Mouse (Mus musculus) kidney, adult 9 months (tissue): ENCODE measurements around the gene Pde10a.

Experiments used
- DNase-seq: peaks from one replicate; pipeline ENCODE4 v3.0.0; 2022

The Pde10a gene

DNA sequence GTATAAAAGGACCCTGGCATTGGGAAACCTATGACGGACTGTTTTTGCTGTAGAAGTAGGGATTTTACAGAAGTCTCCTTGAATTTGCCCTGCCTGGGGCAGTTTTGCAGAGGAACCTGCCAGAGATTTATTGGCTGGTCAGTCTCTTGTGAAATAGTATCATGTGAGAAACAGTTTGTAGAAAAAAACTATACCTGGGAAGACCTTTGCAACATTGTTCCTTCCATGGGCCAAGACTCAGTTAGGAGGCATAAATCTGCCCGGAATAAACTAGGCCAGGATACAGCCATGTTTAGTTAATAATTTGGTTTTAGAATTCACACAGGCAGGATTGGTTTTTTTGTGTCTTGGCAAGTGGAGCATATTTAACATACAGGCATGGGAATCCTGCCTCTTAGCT is 458.4 kb downstream of the Pde10a start:
- no peak for DNase-seq

DNA sequence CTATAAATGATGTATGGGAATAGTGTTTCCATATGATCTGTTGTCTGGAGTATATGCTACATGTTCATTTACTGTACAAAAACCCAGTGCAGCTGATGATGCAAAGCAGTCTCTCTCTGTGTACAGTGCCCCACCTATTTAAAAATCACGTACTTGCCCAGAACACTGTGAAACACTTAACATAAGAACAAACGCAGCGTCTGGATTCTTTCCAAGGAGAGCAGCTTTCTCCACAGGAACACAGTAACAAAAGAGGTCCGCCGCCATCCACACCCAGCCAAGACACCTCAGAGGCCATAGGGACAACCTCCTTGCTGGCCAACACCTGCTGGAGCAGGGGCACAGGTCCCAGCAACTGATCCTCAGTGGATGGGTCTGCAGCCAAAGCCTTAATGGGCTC is 460.5 kb downstream of the Pde10a start:
- no peak for DNase-seq

DNA sequence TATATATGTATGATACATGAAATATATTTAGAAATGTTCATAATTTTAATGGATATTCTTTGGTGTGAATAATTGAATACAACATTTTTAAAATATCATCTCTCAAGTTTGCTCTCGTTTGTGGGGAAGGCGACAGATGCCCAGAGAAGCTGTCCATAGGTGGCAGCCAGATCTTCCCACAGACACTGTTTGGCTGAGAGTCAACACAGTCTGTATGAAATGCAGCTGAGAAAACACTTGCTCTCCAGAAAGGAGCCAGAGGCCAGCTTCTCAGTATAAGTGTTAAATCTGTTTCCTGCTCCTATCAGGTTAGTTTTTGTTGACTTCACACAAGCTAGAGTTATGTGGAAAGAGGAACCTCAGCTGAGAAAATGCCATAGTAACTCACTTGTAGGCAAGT is 461.4 kb downstream of the Pde10a start:
- no peak for DNase-seq

DNA sequence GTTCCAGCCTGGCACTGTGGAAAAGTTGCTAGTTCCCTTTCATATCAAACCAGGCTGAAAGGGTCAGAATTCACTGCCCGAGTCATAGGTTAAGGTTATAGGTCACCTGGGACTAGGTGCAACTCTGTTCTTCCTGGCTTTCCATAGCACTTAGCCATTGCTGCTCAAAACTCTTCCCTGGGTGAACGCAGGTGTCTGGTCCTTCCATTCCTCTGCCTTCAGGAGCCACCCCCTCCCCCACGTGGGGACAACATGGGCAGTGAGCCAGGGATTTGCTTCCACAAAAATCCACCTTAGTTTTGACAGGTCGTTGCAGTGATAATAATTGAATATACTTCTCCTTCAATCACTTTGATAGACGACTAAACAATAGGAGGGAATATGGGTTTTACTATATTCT is 462.2 kb downstream of the Pde10a start:
- no peak for DNase-seq

DNA sequence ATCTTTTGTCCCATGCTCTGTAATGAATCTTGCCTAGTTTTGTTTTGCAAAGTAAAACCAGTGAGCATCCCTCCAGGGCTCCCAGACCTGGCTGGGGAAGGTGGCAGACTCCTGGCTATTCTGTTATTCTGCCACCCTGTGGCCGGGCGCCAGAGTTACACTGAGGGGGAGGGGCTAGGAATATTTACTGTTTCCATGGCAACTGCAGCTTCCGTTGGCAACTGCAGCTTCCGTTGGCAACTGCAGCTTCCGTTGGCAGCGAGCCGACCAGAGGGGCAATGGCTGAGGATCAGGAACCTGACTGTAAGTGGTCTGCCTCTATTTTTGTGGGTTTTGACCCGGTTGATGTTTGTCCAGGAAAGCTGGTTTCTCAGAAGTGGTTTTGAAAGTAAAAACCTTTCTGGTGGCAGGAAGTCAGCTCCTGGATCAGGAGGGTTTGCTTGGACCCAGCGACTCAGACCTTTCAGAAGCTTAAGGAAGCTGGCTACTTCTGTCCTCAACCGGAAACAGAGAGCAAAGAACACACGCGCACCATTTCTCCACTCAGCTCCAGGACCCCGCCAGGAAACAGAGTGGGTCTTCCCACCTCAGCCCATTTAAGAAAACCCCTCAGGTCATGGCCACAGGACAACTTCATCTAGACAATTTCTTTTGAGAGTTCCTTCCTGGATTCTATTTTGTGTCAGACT is 463.1 kb downstream of the Pde10a start, which contains the start of gene 1700010I14Rik:
TSS of gene 1700010I14Rik (plus strand) at position 215 of the 689 bp plus-strand sequence.
- DNase-seq: peak; percentile 94

DNA sequence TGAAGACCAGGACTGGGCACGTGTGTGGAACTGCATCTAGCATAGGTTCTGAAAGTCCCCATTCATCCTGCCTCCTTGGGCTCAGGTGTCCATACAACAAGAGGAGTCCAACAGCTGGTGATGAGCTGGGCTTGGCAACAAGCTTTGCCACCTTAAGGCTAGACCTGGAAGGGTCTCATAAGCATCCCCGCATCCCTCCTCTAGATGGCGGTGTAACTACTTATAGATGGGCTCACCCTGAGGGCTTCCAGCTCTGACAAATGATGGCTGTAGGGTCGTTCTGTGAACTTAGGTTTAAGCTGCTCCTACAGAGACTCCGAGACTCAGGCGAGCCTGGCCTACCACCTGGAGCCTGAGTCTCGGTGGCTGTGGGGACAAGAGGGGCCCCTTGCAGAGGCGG is 466.0 kb downstream of the Pde10a start:
- DNase-seq: no peak

DNA sequence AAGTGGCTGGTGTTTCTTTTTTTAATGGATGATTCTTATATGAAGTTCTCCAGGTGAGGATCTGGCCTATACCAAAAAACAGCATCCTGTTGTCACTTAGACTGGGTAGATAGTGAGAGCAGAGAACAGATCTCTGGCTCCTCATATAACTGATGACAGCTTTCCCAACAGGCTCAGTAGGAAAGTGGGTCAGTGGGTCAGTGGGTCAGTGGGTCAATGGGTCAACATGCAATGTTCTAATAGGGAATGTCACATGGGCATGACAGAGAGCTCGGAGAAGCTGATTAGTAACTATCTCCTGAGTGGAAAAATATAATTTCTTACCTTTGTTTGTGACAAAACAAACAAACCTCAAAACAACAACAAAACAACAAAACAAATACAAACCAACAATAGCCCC is 470.2 kb downstream of the Pde10a start:
- peak; percentile 39 for DNase-seq

DNA sequence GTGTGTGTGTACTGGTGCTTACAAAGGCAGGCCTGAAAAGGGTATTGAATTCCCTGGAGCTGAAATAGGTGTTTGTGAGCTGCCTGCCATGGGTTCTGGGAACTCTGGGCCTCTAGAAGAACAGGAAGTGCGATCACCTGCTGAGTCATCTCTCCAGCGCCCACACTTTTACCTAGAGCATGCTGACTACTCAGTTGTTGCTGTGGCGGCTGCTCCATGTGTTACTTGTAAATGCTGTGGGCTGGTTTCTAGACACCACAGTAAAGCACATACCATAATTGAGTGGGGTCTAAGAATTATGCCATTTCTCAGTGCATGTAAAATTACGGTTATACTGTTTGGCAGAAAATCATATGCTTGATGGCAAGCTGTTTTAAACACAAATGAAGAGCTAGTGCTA is 477.3 kb downstream of the Pde10a start:
- DNase-seq: no peak

DNA sequence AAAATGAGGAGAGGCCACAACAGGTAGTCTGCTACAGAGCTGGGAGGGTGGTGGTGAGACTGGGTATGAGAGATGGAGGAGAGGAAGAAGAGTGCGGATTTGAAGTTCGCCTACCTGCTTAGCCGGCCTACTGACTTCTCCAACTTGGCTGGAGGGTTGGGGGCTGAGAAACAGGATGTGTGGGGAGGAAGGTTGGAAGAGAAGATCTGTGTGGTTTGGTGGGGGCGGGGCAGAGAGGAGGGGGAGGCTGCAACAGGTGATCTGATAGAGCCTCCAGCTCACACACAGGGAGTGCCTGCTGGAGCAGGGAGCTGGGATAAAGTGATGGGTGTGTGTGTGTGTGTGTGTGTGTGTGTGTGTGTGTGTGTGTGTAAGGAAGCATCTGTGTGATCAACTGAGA is 479.3 kb downstream of the Pde10a start:
- no peak for DNase-seq

DNA sequence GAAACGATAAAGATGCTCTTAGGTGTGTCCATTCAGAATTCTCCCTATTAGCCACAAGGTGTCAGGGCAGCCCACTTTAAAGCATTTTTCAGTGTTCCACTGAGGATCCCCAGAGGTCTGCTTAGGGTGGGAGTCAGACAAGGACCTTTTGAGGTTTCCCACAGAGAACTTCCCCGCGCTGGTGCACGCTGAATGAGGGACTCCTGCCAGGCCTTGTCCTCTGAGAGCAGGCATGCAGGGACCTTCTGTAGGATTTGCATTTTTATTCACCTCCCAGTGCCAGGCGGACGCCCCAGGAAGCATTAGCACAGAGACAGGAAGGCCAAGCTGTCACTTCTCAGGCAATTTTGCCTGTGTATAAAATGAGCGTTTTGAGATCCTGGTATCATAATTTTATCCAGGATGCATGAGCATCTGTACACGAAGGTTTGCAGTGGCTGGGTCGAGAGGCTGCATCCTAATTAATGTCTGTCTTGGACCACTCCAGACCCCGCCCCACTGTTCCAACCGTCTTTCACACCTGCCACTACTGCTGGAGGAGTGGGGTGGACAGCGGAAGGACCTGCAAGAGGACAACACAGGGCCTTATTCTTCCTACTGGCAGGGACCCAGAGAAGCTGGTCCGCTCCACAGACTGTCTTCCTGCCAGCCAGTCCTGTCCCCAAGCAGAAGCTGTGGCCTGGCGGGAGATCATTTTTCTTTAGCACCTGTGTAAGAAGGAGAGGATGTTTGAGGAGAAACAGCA is 498.2 kb downstream of the Pde10a start:
- no peak for DNase-seq

DNA sequence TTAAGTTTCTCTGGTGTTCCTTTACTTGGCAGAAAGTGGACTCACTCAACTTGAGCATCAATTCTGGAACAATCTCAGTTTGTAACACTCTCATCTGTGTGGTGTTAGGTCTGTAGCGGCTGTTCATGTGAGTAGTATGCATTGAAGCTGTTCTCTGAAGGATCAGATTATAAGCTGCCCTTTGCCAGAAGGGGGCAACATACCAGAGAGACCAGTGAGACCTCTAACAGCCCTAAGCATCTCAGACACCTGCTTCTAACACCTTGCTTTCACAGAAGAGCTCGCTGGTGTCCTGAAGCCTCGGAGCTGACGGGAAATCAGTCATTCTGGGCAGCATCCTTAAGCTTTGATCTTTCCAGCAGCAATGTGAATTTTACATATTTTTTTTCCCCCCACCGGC is 505.0 kb downstream of the Pde10a start:
- DNase-seq: no peak

DNA sequence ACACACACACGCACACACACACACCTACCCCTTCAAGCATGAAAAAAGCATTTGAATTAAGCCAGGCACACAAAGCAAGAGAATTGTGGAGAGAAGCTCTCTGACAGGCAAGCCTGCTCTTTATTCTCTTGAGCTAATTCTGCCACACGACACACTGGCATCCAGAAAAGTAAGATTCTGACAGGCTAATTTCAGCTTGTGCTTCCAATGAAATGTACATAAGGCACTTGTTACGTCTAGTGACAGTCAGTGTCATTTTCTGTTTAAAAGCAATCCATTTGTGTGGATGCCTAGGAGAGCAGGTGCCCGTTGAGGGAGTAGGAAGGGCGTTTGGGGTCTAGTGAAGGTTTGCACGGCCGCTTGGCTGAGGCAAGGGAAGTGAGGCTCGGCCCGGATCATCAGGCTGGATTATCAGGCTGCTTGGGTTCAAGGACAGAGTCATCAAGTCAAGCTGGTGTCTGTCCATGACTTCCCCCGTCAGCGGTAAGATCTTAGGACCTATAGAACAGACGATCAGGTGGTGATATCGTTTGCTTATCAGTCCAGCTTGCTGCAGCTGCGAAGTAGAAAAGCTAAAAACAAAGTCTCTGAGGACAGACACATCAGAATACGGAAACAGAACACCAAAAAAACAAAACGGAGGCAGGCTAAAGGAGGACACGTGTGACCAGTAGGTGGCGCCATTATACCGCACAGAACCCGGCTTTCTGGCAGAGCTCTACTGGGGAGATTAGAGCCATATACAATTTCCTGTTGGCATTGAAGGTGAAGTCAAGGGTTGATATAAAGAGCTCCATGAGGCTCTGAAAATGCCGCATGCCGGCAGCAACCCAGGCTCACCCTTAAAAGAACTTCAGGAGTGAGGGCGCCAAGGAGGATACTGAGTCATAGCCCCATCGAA is 506.3 kb downstream of the Pde10a start:
- DNase-seq: peak; percentile 62

DNA sequence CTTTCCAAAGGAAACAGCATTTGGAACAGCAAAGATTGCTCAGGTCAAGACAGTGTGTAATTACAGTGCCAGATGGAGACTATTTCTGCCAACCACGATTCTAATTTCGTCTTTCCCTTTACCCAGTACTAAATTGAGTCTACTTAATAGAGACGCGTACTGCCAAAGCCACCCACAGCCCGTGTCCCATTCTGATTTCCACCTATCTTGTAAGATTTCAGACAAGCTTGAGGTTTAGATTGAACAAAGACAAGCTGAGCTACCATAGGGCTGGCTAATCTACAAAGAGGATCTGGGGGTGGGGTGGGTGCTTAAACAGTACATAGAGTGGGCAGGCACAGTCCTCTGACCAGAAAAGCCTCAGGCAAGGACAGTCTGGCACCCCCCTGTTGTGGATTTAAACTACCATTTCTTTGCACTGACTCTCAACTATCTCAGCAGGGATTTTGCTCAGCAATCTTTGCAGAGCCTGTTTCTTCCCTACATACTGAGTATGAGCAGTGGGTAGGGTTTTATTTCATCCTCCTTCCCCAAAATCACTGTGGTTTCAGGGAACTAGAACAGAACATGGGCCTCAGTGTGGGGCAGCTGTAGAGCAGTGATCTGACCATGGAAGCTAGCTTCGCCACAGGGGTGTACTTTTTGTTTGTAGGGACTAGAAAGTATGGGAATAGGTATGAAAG is 507.3 kb downstream of the Pde10a start:
- no peak for DNase-seq

DNA sequence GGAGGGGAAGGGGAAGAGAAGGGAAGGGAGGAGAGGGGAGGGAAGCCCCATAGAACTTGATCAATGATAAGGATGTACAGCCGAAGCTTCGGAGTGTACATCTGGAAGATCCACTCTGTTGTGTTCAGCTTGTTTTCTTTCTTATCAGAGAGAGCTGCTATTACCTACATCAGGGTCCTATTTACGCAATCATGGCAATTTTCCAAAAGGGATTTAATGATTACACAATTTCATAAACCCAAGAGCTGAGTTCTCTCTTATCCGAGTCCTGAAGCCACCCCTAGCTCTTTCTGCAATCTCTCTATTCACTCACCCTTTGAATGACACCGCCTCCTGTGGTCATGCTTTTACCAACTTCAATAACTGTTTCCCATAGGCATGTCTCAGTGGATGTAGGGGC is 508.3 kb downstream of the Pde10a start:
- no peak for DNase-seq

DNA sequence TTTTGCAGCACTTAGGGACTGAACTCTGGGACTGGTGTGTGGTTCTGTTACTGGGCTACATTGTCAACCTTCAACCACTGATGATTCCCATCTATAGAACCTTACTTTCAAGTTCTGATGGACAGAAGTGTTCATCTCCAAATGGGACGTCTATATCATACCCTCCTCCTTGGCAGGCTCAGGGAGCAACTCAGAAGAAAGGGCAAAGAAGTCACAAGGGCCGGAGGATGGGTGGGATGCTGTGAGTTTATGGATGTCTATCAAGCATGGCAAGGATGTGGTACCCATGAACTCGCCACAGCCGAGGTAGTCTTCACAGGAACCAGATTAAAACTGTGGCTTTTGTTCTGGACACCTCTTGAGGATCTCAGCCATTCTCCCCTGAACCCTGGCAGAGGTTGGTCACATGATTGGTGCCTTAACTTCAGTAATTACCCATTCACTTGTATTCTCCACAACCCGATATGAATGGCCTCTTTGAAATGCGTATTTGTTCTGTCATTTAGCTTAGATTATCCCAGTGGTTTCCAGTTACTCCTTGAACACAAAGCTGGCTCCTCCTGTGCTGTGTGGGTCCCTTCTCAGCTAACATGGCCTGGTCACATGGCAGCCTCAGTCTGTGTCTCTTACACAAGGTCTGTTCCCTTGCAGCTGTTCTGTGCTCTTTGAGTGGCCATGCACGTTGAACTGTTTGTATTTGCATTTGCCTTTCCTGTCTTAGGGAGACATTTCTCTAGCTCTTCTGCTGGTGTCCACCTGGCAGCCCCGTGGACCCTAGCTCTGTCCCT is 510.6 kb downstream of the Pde10a start:
- DNase-seq: no peak
